Mouse (Mus musculus) v-Abl transformed pro-B cells (cell line): ENCODE data around the gene Art4.

Experiments
- in situ Hi-C, 2 experiments: fragments of 400-800 bp; cut with MboI; formaldehyde crosslinking; loops; one replicate each; pipeline ENCODE4 v1.15.1; 2025; ENCODE audit not compliant: unreplicated experiment in 2 of 2

Art4 gene

GRCm38 (mm10) chr6:136874599-136874998, 17.1 kb upstream of the Art4 start:
- in situ Hi-C loops: loop anchor here in 1 of 2 experiments (25.0 kb wide), 1 partner anchor 313 kb away; no protein-coding TSS in a partner anchor

- in situ Hi-C loops: loop anchor here in 1 of 2 experiments (25.0 kb wide), 1 partner anchor 318 kb away; no protein-coding TSS in a partner anchor
Observed at GRCm38 (mm10) chr6:136868921-136869320, 11.4 kb upstream of the Art4 start.

- in situ Hi-C loops: loop anchor here in 1 of 2 experiments (25.0 kb wide), 1 partner anchor 321 kb away; no protein-coding TSS in a partner anchor
Observed at GRCm38 (mm10) chr6:136866150-136866549, 8.6 kb upstream of the Art4 start.

- in situ Hi-C loops: loop anchor here in 1 of 2 experiments (25.0 kb wide), 1 partner anchor 322 kb away; no protein-coding TSS in a partner anchor
Observed at GRCm38 (mm10) chr6:136865360-136865759, 7.8 kb upstream of the Art4 start.

- in situ Hi-C loops: loop anchor here (5.0 to 25.0 kb wide), 4 partner anchors 51 to 326 kb away; no protein-coding TSS in a partner anchor
Observed at GRCm38 (mm10) chr6:136861020-136861419, 3.5 kb upstream of the Art4 start.

GRCm38 (mm10) chr6:136858420-136858819, 887 bp upstream of the Art4 start:
- in situ Hi-C loops: loop anchor here in 1 of 2 experiments (5.0 to 25.0 kb wide), 2 partner anchors 74 to 329 kb away; no protein-coding TSS in a partner anchor

- in situ Hi-C loops: loop anchor here in 1 of 2 experiments (5.0 to 25.0 kb wide), 2 partner anchors 74 to 329 kb away; no protein-coding TSS in a partner anchor
Observed at GRCm38 (mm10) chr6:136857873-136858260, 334 bp upstream of the Art4 start.

GRCm38 (mm10) chr6:136856071-136856636, 1.4 kb downstream of the Art4 start:
- in situ Hi-C loops: loop anchor here in 1 of 2 experiments (5.0 to 25.0 kb wide), 2 partner anchors 76 to 331 kb away; no protein-coding TSS in a partner anchor

GRCm38 (mm10) chr6:136855183-136855582, 2.4 kb downstream of the Art4 start:
- in situ Hi-C loops: loop anchor here in 1 of 2 experiments (5.0 to 25.0 kb wide), 2 partner anchors 77 to 332 kb away; no protein-coding TSS in a partner anchor

GRCm38 (mm10) chr6:136854361-136854781, 3.2 kb downstream of the Art4 start:
- in situ Hi-C loops: loop anchor here in 1 of 2 experiments (25.0 kb wide), 1 partner anchor 333 kb away; no protein-coding TSS in a partner anchor

GRCm38 (mm10) chr6:136852762-136853161, 4.8 kb downstream of the Art4 start:
- in situ Hi-C loops: loop anchor here in 1 of 2 experiments (25.0 kb wide), 1 partner anchor 335 kb away; no protein-coding TSS in a partner anchor

- in situ Hi-C loops: loop anchor here in 1 of 2 experiments (25.0 kb wide), 1 partner anchor 335 kb away; no protein-coding TSS in a partner anchor
Observed at GRCm38 (mm10) chr6:136852348-136852747, 5.2 kb downstream of the Art4 start.

- in situ Hi-C loops: loop anchor here in 1 of 2 experiments (25.0 kb wide), 1 partner anchor 337 kb away; no protein-coding TSS in a partner anchor
Observed at GRCm38 (mm10) chr6:136850267-136850666, 7.3 kb downstream of the Art4 start.

- in situ Hi-C loops: loop anchor here (25.0 kb wide), 2 partner anchors 888 to 1612 kb away; partner anchors contain the start of gene Strap (in 2 of the 2)
Observed at GRCm38 (mm10) chr6:136848971-136849370, 8.6 kb downstream of the Art4 start.

GRCm38 (mm10) chr6:136848399-136848798, 9.1 kb downstream of the Art4 start:
- in situ Hi-C loops: loop anchor here (25.0 kb wide), 2 partner anchors 889 to 1611 kb away; partner anchors contain the start of gene Strap (in 2 of the 2)

- in situ Hi-C loops: loop anchor here (25.0 kb wide), 2 partner anchors 890 to 1610 kb away; partner anchors contain the start of gene Strap (in 2 of the 2)
Observed at GRCm38 (mm10) chr6:136847790-136848189, 9.7 kb downstream of the Art4 start.

GRCm38 (mm10) chr6:136847267-136847666, 10.3 kb downstream of the Art4 start:
- in situ Hi-C loops: loop anchor here (25.0 kb wide), 2 partner anchors 890 to 1610 kb away; partner anchors contain the start of gene Strap (in 2 of the 2)

- in situ Hi-C loops: loop anchor here (25.0 kb wide), 2 partner anchors 891 to 1609 kb away; partner anchors contain the start of gene Strap (in 2 of the 2)
Observed at GRCm38 (mm10) chr6:136845706-136846480, 11.6 kb downstream of the Art4 start.

- in situ Hi-C loops: loop anchor here (25.0 kb wide), 2 partner anchors 892 to 1608 kb away; partner anchors contain the start of gene Strap (in 2 of the 2)
Observed at GRCm38 (mm10) chr6:136844903-136845302, 12.6 kb downstream of the Art4 start.

GRCm38 (mm10) chr6:136837323-136837722, 20.2 kb downstream of the Art4 start:
- in situ Hi-C loops: loop anchor here (25.0 kb wide), 2 partner anchors 900 to 1600 kb away; partner anchors contain the start of gene Strap (in 2 of the 2)
